Mouse (Mus musculus) thymus, postnatal 36 days (tissue): ENCODE results near the gene Gm10577.

Source experiments
- DNase-seq, 2 experiments: peaks; one replicate each; pipeline ENCODE4 v3.0.0; 2022; ENCODE audit warnings: mixed read lengths in 2 of 2

Gene Gm10577

GRCm38 (mm10) chr4:101020596-101020995 lies at the start of gene Gm10577:
TSS of gene Gm10577 (minus strand) at chr4:101020696.
- DNase-seq, result no peak

GRCm38 (mm10) chr4:101069154-101069971 lies 48.9 kb upstream of the Gm10577 start:
- DNase-seq, result peak; percentile 27 to 30

GRCm38 (mm10) chr4:101068786-101069153 lies 48.3 kb upstream of the Gm10577 start, which contains the start of gene Raver2:
TSS of gene Raver2 (plus strand) at chr4:101068983.
- DNase-seq, result peak; percentile 63 to 65

- no peak for DNase-seq
These were observed 45.9 kb upstream of the Gm10577 start for GRCm38 (mm10) chr4:101066401-101066800.

- no peak for DNase-seq
These were observed 41.6 kb upstream of the Gm10577 start for GRCm38 (mm10) chr4:101062146-101062545.

GRCm38 (mm10) chr4:101046576-101046975 lies 26.1 kb upstream of the Gm10577 start:
- DNase-seq, result no peak

- DNase-seq, result no peak
These were observed 23.7 kb upstream of the Gm10577 start for GRCm38 (mm10) chr4:101044149-101044548.

- no peak for DNase-seq
These were observed 23.2 kb upstream of the Gm10577 start for GRCm38 (mm10) chr4:101043691-101044090.

GRCm38 (mm10) chr4:101037156-101037555 lies 16.7 kb upstream of the Gm10577 start:
- DNase-seq, result no peak

GRCm38 (mm10) chr4:101035131-101035530 lies 14.6 kb upstream of the Gm10577 start:
- DNase-seq, result no peak

GRCm38 (mm10) chr4:101033047-101033446 lies 12.6 kb upstream of the Gm10577 start:
- DNase-seq, result no peak

- no peak for DNase-seq
These were observed 7.4 kb upstream of the Gm10577 start for GRCm38 (mm10) chr4:101027852-101028411.

- no peak for DNase-seq
These were observed 6.5 kb upstream of the Gm10577 start for GRCm38 (mm10) chr4:101026995-101027394.

- DNase-seq, result no peak
These were observed 6.1 kb upstream of the Gm10577 start for GRCm38 (mm10) chr4:101026566-101026965.

GRCm38 (mm10) chr4:101017806-101018205 lies 2.7 kb downstream of the Gm10577 start:
- no peak for DNase-seq

GRCm38 (mm10) chr4:101009092-101009491 lies 11.4 kb downstream of the Gm10577 start:
- DNase-seq, result no peak

GRCm38 (mm10) chr4:101008362-101008769 lies 12.1 kb downstream of the Gm10577 start:
- DNase-seq, result no peak

GRCm38 (mm10) chr4:101002961-101003360 lies 17.5 kb downstream of the Gm10577 start:
- DNase-seq, result no peak

- DNase-seq, result no peak
These were observed 19.4 kb downstream of the Gm10577 start for GRCm38 (mm10) chr4:101001073-101001472.

GRCm38 (mm10) chr4:101000622-101001021 lies 19.9 kb downstream of the Gm10577 start:
- DNase-seq, result no peak

GRCm38 (mm10) chr4:100998906-100999305 lies 21.6 kb downstream of the Gm10577 start:
- DNase-seq, result no peak

GRCm38 (mm10) chr4:100998145-100998544 lies 22.4 kb downstream of the Gm10577 start:
- DNase-seq, result peak; percentile 17 to 21

- no peak for DNase-seq
These were observed 24.3 kb downstream of the Gm10577 start for GRCm38 (mm10) chr4:100996060-100996651.

GRCm38 (mm10) chr4:100995617-100996016 lies 24.9 kb downstream of the Gm10577 start:
- no peak for DNase-seq
